Mouse (Mus musculus) brain, embryonic 14.5 days (tissue): ENCODE measurements at regions not wholly inside any gene's neighbourhood (a gene's known extent, or its start where the extent isn't known, plus 50 kb on each side); places are given as distances from the start of the nearest gene placed in this dataset.

Experiments used
- CTCF ChIP-seq: fragments of 200-500 bp; IDR thresholded peaks from 2 replicates; pipeline ENCODE4 v1.5.1; 2012; ENCODE audit warnings: inconsistent platforms, mild to moderate bottlenecking, moderate library complexity, borderline replicate concordance; ENCODE audit not compliant: insufficient read depth, insufficient read length; ENCODE audit errors: extremely low read depth
- POLR2A ChIP-seq: fragments of 200-500 bp; IDR thresholded peaks from 2 replicates; pipeline ENCODE4 v1.6.1; 2012; ENCODE audit warnings: mild to moderate bottlenecking, inconsistent platforms, borderline replicate concordance; ENCODE audit not compliant: poor library complexity, insufficient read depth, insufficient read length, severe bottlenecking; ENCODE audit errors: extremely low read depth

- TF ChIP-seq CTCF (no peak), POLR2A (no peak)
Observed at GRCm38 (mm10) chr13:83978541-83978940, 243.6 kb upstream of the Tmem161b start.
